Mouse (Mus musculus) right cerebral cortex, postnatal 14 days (tissue): ENCODE measurements at regions not wholly inside any gene's neighbourhood (a gene's known extent, or its start where the extent isn't known, plus 50 kb on each side); places are given as distances from the start of the nearest gene placed in this dataset.

Experiments used
- DNase-seq: peaks from one replicate; pipeline ENCODE4 v3.0.0; 2022

DNA sequence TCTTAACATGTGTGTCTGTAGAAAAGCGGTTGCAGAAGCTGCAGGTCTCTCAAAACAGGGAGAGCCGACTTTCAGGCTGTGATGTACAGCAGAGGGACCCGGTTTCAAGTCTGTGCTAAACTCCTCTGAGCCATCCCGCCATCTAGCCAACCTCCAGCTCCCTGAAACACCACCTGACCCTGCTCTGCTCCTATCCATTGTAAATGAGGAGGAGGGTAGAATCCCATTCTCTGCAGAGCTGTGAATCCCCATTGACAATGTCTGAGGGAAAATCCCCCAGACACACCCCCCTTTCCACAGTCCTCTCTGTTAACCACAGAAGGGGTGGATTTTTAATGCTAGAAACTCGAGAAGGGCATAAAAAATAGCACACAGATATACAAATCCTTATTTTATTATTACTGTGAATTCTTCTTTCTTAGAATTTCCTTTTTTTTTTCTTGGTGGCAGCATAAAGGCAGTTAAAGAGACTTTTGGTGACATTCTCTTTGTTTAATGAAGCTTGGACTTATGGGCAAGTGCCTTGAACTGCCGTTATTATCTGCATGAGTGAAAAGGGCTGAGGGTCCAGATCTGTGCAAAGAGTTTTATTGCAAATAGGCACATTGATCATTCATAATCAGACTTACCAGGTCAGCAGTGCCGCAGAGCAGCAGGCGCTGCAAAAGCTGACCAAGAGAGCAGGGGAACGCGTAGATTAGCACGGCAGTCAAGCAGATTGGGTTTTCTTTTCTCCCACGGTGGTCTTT is 111.3 kb upstream of the Paqr3 start:
- DNase-seq, result no peak

DNA sequence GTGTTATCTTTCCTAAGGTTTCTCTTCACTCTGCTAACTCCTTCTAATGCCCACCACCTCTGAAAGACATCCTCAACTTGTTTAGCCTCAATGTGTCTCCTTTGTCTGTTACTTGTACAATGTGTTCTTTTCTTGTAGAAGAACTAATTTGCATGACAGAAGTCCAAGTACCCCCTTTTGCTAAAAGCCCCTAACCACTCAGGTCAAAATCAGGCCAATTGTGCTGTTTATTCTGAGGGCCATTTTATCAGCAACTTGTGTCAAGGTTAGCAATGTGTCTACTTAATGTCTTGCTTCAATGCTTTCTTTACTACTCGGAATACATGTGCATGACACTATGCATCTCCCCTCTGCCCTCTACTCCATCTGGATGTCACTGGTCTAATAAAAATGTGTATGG is 107.3 kb upstream of the Paqr3 start:
- no peak for DNase-seq

DNA sequence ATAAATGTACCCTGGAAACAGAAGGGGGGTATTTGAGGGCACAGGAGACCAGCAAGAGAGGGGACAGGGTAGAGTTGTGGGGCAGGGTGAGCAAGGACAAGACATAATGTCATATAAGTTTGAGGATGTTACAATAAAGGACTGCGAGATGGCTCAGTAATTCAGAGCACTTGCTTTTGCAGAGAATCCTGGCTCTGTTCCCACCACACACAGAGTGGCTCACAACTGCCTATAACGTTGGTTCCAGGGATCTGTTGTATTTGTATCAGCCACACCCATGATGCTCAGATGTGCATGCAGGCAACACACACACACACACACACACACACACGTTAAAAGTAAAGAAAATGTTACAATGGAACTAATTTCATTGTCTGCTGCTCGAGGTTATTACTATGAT is 94.2 kb upstream of the Paqr3 start:
- no peak for DNase-seq

DNA sequence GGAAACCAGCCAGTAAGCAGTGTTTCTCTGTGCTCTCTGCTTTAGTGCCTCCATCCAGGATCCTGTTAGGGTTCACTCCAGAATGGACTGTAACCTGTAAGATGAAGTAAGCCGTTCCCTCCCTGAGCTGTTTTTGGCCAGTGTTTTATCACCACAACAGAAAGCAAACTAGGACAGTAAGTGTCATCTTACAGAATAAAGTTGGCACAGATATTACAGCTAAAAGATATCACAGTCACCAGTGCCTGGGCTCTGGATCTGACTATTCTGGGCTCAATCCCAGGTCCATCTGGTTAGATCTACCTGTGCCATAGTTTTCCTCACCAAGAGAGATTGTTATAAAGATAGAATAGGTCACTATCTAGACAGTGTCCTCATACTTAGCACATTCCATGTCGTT is 92.9 kb upstream of the Paqr3 start:
- DNase-seq, result no peak

DNA sequence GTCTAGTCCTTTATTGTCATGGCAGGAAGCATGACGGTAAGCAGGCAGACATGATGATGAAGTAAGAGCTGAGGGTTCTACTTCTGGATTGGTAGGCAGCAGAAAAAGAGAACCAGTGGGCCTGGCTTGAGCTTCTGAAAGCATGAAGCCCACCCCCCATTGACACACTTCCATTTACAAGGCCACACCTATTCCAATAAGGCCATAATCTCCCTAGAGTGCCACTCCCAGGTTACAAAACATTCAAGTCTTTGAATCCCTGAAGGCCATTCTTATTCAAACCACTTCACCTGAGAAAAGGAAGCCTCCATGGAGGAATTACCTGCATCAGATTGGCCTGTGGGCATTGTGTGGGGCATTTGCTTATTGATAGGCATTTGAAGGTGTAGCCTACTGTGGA is 92.2 kb upstream of the Paqr3 start:
- DNase-seq, result no peak

DNA sequence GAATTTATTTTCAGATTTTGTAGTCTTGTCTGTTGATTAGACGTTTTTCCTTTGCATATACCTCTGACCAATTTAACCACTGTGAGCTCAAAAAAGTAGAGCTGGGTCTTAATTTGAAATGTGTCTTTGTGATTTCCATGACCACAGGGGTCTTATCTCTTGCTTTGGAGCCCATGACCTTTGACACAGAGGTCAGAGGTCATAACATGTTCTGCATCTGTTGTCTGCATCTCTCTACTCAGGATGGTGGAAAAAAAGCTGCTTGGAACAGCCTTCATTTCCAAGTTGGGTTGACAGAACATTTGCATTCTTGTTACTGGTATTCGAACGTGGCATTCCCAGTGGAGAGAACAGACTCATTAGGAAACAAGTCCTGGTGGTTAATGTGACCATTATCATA is 91.2 kb upstream of the Paqr3 start:
- DNase-seq, result no peak

DNA sequence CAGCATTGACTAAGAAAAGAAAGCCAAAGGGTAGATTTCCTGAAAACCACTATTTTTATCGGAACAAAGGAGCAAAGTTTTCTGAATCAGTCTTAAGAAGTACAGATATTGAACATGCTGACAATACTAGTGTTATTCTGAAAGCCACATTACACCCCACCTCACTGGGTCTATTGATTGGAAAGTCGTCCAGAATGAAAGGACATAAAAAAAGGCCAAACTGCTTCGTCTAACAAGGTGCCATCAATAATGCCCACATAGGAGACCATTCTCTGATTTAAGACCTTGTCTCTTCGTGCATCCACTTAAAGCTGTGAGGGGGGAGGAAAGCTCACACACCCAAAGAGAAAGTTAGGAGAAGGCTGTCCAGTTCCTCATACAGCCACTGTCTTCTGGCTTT is 89.3 kb upstream of the Paqr3 start:
- no peak for DNase-seq

DNA sequence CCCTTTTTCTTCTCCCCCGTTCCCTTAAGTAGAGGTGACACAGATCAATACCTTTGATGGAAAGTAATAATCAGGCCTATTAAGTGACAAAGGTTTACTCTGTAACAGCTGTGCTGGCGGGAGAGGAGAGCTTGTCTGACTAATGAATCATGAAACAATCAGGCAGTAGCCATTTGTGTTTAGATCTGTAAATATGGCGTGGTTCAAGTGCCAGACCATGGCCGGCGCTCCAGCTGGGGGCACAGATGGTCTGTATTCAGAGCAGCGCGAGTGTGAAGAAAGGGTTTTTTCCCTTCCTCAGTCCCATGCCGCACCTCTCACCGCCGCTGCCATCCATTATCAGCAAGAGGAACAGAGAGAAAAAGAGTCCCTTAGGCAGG is 83.9 kb upstream of the Paqr3 start:
- DNase-seq, result peak; percentile 9

DNA sequence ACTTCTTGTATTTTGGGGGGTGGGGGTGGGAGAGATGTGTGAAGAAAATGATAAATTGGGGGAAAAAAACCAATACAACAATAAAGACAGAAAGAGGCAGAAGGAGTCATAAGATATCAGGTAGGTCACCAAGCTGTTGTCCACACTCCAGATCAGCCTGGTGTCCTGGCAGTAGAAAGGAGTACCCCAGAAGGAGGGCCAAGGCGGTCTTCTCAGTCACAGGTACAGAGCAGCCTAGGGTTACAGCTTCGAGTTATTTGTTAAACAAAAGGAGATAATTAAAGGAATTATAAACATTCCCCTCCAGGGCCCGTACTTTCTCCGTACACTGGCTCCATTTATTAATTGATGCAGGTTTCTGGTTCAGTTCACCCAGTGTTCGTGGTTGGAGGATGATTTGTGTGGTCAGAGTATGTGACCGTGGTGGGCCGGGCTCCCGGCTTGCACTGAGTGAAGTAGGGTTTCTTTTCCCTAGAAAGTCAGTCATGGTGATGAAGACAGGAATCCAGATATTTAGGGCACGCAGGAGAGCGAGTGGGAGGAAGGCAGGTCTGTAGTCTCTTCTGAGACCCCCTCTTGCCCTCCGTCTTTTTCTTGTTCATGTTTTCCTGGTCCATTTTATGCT is 83.4 kb upstream of the Paqr3 start:
- no peak for DNase-seq

DNA sequence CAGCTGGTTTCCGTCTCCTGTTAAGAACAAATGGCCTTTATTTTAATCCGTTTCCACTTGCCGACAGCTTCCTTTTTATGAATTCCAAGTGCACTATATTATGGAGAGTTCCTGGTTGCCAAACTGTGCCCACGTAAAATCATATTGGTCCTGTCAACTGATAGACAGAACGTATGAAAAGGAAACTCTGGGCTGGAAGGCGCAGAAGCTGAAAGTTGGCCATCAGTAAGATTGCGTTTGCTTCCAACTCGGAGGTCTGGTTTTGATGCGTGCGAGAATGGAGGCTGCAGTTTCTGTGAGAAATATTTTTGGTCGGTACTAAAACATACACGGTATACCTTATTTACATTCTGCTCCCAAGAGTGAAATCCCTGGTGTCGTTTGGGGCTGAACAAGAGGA is 81.3 kb upstream of the Paqr3 start:
- no peak for DNase-seq

DNA sequence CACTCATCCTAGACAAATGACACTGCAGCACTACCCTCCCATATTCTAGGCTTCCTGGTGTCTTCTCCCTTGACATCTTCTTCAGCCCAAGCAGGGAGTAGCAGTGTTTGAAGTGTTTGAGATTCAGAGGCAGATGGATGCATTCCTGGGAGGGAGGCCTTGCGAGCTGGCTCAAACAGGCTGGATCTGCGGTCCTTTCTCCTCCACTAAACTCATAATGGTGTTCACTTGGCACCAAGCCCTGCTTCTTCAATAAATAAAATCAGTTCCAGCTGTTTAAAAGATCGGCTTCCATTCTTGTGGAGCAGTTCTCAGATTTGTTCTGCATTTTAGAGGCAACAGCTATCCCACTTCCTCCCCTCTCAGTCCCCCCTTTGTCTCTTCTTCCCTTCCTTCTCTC is 79.3 kb upstream of the Paqr3 start:
- no peak for DNase-seq

DNA sequence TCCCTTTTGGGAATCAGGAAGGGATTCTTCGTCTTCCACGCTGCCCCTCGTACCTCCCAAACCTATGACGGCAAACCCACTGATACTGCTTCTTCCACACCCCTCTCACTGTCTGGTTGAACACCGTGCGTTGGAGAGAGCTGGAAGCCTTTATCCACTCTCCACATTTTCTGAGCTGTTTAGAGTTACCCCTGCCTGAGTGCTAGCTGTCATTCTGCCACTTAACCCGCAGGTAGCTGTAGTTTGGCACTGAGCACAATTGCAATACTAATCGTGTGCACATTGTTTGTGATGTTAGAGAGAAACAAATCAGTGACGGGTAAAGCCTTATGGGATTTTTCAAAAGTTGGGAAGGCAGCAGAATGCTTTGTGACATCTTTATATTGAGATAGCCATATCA is 73.1 kb upstream of the Paqr3 start:
- no peak for DNase-seq

DNA sequence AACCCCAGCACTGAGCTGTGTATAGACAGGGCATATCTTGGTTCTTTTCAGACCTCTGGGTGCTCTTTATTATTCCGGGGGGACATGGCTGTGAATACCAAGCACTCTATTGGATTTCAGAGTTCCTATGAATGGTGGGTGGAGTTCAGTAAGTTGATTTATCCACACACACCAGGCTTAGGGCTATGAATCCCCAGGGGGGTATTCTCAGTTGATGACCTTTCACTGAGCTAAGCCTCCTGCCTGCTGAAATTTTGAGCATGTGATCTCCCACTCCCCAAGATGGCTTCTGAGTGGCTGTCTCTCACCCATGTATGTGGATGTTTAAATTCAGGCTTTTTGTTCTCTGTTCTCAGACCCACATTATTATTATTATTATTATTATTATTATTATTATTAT is 69.9 kb upstream of the Paqr3 start:
- no peak for DNase-seq

DNA sequence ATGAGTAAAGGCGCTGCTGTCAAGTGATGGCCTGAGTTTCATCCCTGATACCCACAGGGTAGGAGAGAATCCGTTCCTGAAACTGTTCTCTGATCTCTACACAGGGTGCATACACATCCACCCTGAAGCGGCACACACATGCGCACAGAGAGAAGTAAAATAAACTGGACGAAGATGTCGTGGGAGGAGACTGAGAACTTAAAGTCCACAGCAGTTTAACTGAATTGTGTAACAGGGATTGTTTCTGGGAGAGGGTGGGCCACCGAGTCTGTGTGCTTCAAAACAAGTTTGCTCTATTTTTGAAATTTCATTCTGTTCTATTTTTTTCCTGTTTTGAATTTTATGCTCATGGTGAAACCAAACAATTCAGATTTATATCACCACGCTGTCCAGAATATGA is 63.0 kb upstream of the Paqr3 start:
- no peak for DNase-seq

DNA sequence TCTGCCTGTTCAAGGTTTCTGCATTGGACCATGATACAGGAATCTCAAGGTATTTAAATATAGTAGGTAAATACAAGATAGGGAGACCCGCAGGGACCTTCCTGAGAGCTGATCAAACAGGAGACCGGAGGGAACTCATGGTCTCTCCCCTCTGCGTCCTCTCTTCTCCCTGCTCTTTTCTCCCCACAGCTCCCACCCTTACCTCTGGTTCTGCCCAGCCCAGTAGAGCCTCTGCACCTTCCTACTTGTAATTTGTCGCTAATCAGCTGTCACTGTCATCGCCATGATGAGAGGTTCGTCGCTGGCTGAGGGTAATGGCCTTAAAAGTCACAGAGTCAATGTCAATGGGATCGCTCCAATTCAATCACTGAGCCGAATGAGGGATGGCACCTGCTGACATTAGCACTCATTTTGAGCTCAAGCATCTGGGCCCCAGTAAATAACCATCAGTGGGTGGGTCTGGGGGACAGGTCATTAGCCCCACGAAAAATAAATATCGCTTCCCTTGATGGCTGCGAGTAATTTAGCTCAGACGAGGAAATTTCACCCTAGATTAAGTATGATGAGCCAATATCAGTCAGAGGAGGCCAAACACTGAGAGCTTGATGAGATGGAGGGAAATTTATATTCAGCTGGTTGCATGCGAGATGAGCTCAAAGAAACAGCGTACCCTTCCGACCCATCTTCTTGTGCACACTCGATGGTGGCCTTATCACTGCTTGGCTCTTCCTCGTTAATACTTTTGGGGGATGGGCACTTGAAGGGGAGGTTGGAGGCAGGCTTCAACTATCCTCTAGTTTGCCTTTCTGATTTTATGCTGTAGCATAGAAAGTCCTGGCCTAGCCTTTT is 56.2 kb upstream of the Paqr3 start:
- DNase-seq, result no peak

DNA sequence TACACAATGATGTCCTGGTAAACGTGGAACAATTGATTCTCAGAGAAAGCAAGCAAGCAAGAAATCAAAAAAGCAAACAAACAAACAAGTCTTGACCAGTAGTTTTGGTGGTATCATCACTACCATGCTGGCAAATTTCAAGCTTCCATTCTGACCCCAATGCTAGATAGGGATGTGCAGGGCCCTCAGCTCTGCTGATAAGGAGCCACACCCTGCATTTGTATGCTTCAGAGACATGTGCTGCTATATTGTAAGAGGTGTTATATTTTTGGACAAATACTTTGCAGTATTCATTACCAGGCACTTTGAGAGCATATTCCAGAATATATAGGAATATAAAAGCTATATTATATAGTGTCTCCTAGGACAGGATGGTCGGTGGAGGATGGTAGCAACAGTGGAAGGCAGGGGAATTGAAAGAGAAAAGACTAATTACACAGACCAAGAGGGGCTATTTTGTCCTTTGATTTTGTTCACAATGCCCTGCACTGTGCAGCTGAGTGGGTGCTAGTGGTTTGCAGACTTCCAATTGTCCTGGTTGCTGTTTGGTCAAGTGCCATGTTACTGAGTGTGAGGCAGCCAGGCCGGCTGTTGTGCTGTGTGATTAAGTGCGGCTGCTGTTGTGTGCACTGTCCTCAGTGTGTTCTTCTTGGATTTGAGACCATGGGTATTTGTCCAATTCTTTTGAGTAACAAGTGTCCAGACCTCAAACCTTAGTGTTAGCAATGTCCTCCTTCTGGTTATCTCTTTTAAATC is 54.9 kb upstream of the Paqr3 start:
- DNase-seq, result no peak
